Mouse (Mus musculus): ENCODE results near the gene Tnfsf15. TPM values are rescaled to one million over a fixed set of nuclear protein-coding genes. Genes with fewer than 3 reads are reported as not detected.

The Tnfsf15 gene
- total RNA-seq (2015; ENCODE audit: low replicate concordance): not detected in 2 replicates
- not detected in 2 replicates for total RNA-seq (2017; ENCODE audit: low replicate concordance)

- no peak for ATAC-seq (replicated peaks; ENCODE audit: low FRiP score, poor library complexity, severe bottlenecking)
These were observed at the start of gene Tnfsf15 for GRCm38 (mm10) chr4:63744693-63745171. Tnfsf15 (minus strand) TSS chr4:63745113.

- no peak for ATAC-seq (replicated peaks; ENCODE audit: low FRiP score, poor library complexity, severe bottlenecking)
These were observed 47.4 kb upstream of the Tnfsf15 start for GRCm38 (mm10) chr4:63792328-63792727.

- no peak for ATAC-seq (replicated peaks; ENCODE audit: low FRiP score, poor library complexity, severe bottlenecking)
These were observed 40.6 kb upstream of the Tnfsf15 start for GRCm38 (mm10) chr4:63785466-63785865.

GRCm38 (mm10) chr4:63783826-63784225, 38.9 kb upstream of the Tnfsf15 start:
- no peak for ATAC-seq (replicated peaks; ENCODE audit: low FRiP score, poor library complexity, severe bottlenecking)

- ATAC-seq (replicated peaks; ENCODE audit: low FRiP score, poor library complexity, severe bottlenecking): no peak
These were observed 38.2 kb upstream of the Tnfsf15 start for GRCm38 (mm10) chr4:63782970-63783613.

GRCm38 (mm10) chr4:63777223-63777622, 32.3 kb upstream of the Tnfsf15 start:
- no peak for ATAC-seq (replicated peaks; ENCODE audit: low FRiP score, poor library complexity, severe bottlenecking)

- ATAC-seq (replicated peaks; ENCODE audit: low FRiP score, poor library complexity, severe bottlenecking): no peak
These were observed 28.6 kb upstream of the Tnfsf15 start for GRCm38 (mm10) chr4:63773306-63774090.

GRCm38 (mm10) chr4:63772514-63772913, 27.6 kb upstream of the Tnfsf15 start:
- ATAC-seq (replicated peaks; ENCODE audit: low FRiP score, poor library complexity, severe bottlenecking): no peak

GRCm38 (mm10) chr4:63771291-63771690, 26.4 kb upstream of the Tnfsf15 start:
- ATAC-seq (replicated peaks; ENCODE audit: low FRiP score, poor library complexity, severe bottlenecking): no peak

- no peak for ATAC-seq (replicated peaks; ENCODE audit: low FRiP score, poor library complexity, severe bottlenecking)
These were observed 24.2 kb upstream of the Tnfsf15 start for GRCm38 (mm10) chr4:63769161-63769560.

- ATAC-seq (replicated peaks; ENCODE audit: low FRiP score, poor library complexity, severe bottlenecking): no peak
These were observed 20.1 kb upstream of the Tnfsf15 start for GRCm38 (mm10) chr4:63765050-63765449.

- no peak for ATAC-seq (replicated peaks; ENCODE audit: low FRiP score, poor library complexity, severe bottlenecking)
These were observed 15.0 kb upstream of the Tnfsf15 start for GRCm38 (mm10) chr4:63759931-63760330.

GRCm38 (mm10) chr4:63757527-63758154, 12.7 kb upstream of the Tnfsf15 start:
- no peak for ATAC-seq (replicated peaks; ENCODE audit: low FRiP score, poor library complexity, severe bottlenecking)

GRCm38 (mm10) chr4:63756072-63756471, 11.2 kb upstream of the Tnfsf15 start:
- no peak for ATAC-seq (replicated peaks; ENCODE audit: low FRiP score, poor library complexity, severe bottlenecking)

GRCm38 (mm10) chr4:63754467-63755020, 9.6 kb upstream of the Tnfsf15 start:
- ATAC-seq (replicated peaks; ENCODE audit: low FRiP score, poor library complexity, severe bottlenecking): no peak

- ATAC-seq (replicated peaks; ENCODE audit: low FRiP score, poor library complexity, severe bottlenecking): no peak
These were observed 8.9 kb upstream of the Tnfsf15 start for GRCm38 (mm10) chr4:63753855-63754254.

GRCm38 (mm10) chr4:63752687-63753523, 8.0 kb upstream of the Tnfsf15 start:
- ATAC-seq (replicated peaks; ENCODE audit: low FRiP score, poor library complexity, severe bottlenecking): no peak

GRCm38 (mm10) chr4:63748061-63748730, 3.3 kb upstream of the Tnfsf15 start:
- no peak for ATAC-seq (replicated peaks; ENCODE audit: low FRiP score, poor library complexity, severe bottlenecking)

- no peak for ATAC-seq (replicated peaks; ENCODE audit: low FRiP score, poor library complexity, severe bottlenecking)
These were observed 358 bp upstream of the Tnfsf15 start for GRCm38 (mm10) chr4:63745271-63745670.
